ENCODE assay signal across 7 mouse cellular contexts in the genomic region with DNA sequence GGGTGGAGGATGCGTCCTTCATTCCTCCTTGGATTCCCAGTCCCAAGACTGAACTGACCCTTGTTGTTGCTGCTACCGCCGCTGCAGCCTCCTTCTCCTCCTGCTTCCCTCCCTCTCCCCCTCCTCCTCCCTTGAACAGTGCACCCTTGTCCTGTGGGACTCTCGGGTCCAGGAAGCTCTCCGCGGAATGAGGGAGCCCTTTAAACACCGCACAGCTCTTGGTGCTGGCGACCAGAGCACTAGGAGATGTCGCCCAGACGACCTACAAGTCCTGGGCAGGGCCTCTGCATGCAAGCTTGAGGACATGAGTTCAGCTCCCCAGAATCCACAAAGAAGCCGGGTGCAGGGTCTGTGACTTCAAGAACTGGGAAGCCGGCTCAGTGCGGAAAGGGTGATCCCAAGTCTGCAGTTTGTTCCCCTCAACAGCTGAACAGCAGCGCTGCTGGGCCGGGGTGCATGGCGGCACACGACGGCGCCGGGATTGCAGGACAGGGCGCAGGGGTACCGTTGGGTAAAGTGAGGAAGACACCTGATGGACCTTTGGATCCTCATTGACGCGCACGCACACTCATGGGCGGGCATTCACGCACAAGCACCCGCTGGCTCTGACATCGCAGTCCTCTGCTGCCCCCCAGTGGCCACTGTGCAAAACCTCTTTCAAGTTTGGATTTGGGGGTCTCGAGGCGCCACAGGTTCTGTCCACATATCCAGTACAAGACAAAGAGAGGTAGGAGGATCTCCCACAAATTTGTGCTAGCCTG. TPM values are rescaled to one million over a fixed set of nuclear protein-coding genes. Genes with fewer than 3 reads are reported as not detected.
DNase-seq lines count a peak whose midpoint lies in the region; ATAC-seq and TF ChIP-seq lines count a peak whose summit lies in the region.

No protein-coding gene starts in this region.

- H3K36me3 ChIP-seq in limb, embryonic 10.5 days, result no peaks in the 10 kb centered on the region
- no peaks in the 10 kb centered on the region for H3K36me3 ChIP-seq in midbrain, embryonic 12.5 days
- H3K36me3 ChIP-seq in small intestine, adult 2 months (ENCODE audit: control insufficient read depth, insufficient read depth, low read length), result no peaks in the 10 kb centered on the region

- peak overlapping the region; percentile 75 for H3K4me2 ChIP-seq in midbrain, embryonic 12.5 days (replicated peaks)

- H3K4me3 ChIP-seq in limb, embryonic 10.5 days, result peak overlapping the region; percentile 57
- H3K4me3 ChIP-seq in midbrain, embryonic 12.5 days, result peak overlapping the region; percentile 41
- H3K4me3 ChIP-seq in small intestine, adult 2 months (ENCODE audit: low read depth, low read length), result peak overlapping the region; percentile 63

- 6% methylated on average over 31 of the region's 31 CpGs for WGBS in limb, embryonic 10.5 days
- 7% methylated on average over 31 of the region's 31 CpGs for WGBS in midbrain, embryonic 12.5 days
- 3% methylated on average over 31 of the region's 31 CpGs for WGBS in small intestine, adult 2 months

- no peaks in the 10 kb centered on the region for H3K9me3 ChIP-seq in limb, embryonic 10.5 days (replicated peaks)
- no peaks in the 10 kb centered on the region for H3K9me3 ChIP-seq in midbrain, embryonic 12.5 days

- peaks cover 21% of the 10 kb centered on the region for H3K27me3 ChIP-seq in limb, embryonic 10.5 days (ENCODE audit: low read depth, poor library complexity, severe bottlenecking)
- H3K27me3 ChIP-seq in midbrain, embryonic 12.5 days, result peaks cover 15% of the 10 kb centered on the region
- no peaks in the 10 kb centered on the region for H3K27me3 ChIP-seq in small intestine, adult 2 months (ENCODE audit: control insufficient read depth, insufficient read depth, low read length)

- peak; percentile 74 for DNase-seq in adrenal gland, adult 8-10 months
- peak; percentile 87 for DNase-seq in embryo, embryonic 9.5 days (ENCODE audit: extremely low spot score)
- DNase-seq in heart, adult 11 months, result peak; percentile 96
- DNase-seq in kidney, adult 11 months, result peak; percentile 69
- peak; percentile 96 for DNase-seq in limb, embryonic 10.5 days (ENCODE audit: low spot score)

- TF ChIP-seq POLR2A in small intestine, adult 2 months (IDR thresholded peaks at IDR 0.05; ENCODE audit: low read depth, low read length), result no peak

- peaks cover 29% of the 10 kb centered on the region for H3K4me1 ChIP-seq in limb, embryonic 10.5 days
- peaks cover 21% of the 10 kb centered on the region for H3K4me1 ChIP-seq in midbrain, embryonic 12.5 days
- H3K4me1 ChIP-seq in small intestine, adult 2 months (ENCODE audit: control insufficient read depth, insufficient read depth, insufficient read length, low read length), result peaks cover 7% of the 10 kb centered on the region; the same call in 1 of the 2 replicates

- peak overlapping the region; percentile 59 for H3K27ac ChIP-seq in limb, embryonic 10.5 days
- no peak overlapping the region for H3K27ac ChIP-seq in midbrain, embryonic 12.5 days (replicated peaks)
- no peak overlapping the region for H3K27ac ChIP-seq in small intestine, adult 2 months (ENCODE audit: insufficient read depth, low read depth, low read length)

- ATAC-seq in midbrain, embryonic 12.5 days (ENCODE audit: low FRiP score, low read depth), result no peak

- TF ChIP-seq CTCF in small intestine, adult 2 months (IDR thresholded peaks at IDR 0.05; ENCODE audit: extremely low read depth, insufficient read length, insufficient replicate concordance, low read depth, low read length), result peak; percentile 98

- H3K9ac ChIP-seq in midbrain, embryonic 12.5 days (replicated peaks), result peak overlapping the region; percentile 49

RNA-seq across cellular contexts. Expression of gene Ranbp3, which starts 4.5 kb away (rescaled TPM):
- total RNA-seq in adrenal gland, adult 8-10 months (2022), result 10 to 100 TPM; 80.2 to 92.3 (median 84.3) TPM
- 148 TPM in 2 replicates for polyA plus RNA-seq in limb, embryonic 10.5 days (2016; fragmentation: Nextera tagmentation; extraction: Ambion mirVana)
- 109 and 115 TPM in 2 replicates for polyA plus RNA-seq in midbrain, embryonic 12.5 days (2016; fragmentation: Nextera tagmentation; extraction: Ambion mirVana)
- 37.2 and 65.1 TPM in 2 replicates for polyA plus RNA-seq in small intestine, adult 2 months (2012; rRNA removed)

RNA-seq across cellular contexts. Expression of gene Catsperd, which starts 40.6 kb away (rescaled TPM):
- total RNA-seq in adrenal gland, adult 8-10 months (2022), result 1 to 10 TPM; 3.2 to 4.5 (median 3.4) TPM
- 0.54 and 1.0 TPM in 2 replicates for polyA plus RNA-seq in limb, embryonic 10.5 days (2016; fragmentation: Nextera tagmentation; extraction: Ambion mirVana)
- polyA plus RNA-seq in midbrain, embryonic 12.5 days (2016; fragmentation: Nextera tagmentation; extraction: Ambion mirVana), result 0.80 and 1.1 TPM in 2 replicates
- 0.09 and 0.25 TPM in 2 replicates for polyA plus RNA-seq in small intestine, adult 2 months (2012; rRNA removed)

RNA-seq across cellular contexts. Expression of gene Lonp1, which starts 41.9 kb away (rescaled TPM):
- 100 to 1,000 TPM; 574 to 853 (median 690) TPM for total RNA-seq in adrenal gland, adult 8-10 months (2022)
- polyA plus RNA-seq in limb, embryonic 10.5 days (2016; fragmentation: Nextera tagmentation; extraction: Ambion mirVana), result 67.7 and 73.2 TPM in 2 replicates
- 52.1 TPM in 2 replicates for polyA plus RNA-seq in midbrain, embryonic 12.5 days (2016; fragmentation: Nextera tagmentation; extraction: Ambion mirVana)
- polyA plus RNA-seq in small intestine, adult 2 months (2012; rRNA removed), result 31.1 and 55.7 TPM in 2 replicates

RNA-seq across cellular contexts. Expression of gene Ndufa11, which starts 49.0 kb away (rescaled TPM):
- 100 to 1,000 TPM; 176 to 281 (median 205) TPM for total RNA-seq in adrenal gland, adult 8-10 months (2022)
- 425 and 437 TPM in 2 replicates for polyA plus RNA-seq in limb, embryonic 10.5 days (2016; fragmentation: Nextera tagmentation; extraction: Ambion mirVana)
- polyA plus RNA-seq in midbrain, embryonic 12.5 days (2016; fragmentation: Nextera tagmentation; extraction: Ambion mirVana), result 325 and 338 TPM in 2 replicates
- 662 and 1,009 TPM in 2 replicates for polyA plus RNA-seq in small intestine, adult 2 months (2012; rRNA removed)

RNA-seq across cellular contexts. Expression of gene Vmac, which starts 49.3 kb away (rescaled TPM):
- 10 to 100 TPM; 31.6 to 47.2 (median 41.6) TPM for total RNA-seq in adrenal gland, adult 8-10 months (2022)
- 12.8 and 15.5 TPM in 2 replicates for polyA plus RNA-seq in limb, embryonic 10.5 days (2016; fragmentation: Nextera tagmentation; extraction: Ambion mirVana)
- polyA plus RNA-seq in midbrain, embryonic 12.5 days (2016; fragmentation: Nextera tagmentation; extraction: Ambion mirVana), result 15.4 and 18.2 TPM in 2 replicates
- polyA plus RNA-seq in small intestine, adult 2 months (2012; rRNA removed), result 13.2 and 18.0 TPM in 2 replicates
